23 mouse cellular contexts compared by ENCODE assay signal in genomic region chr6:6575796-6576195, GRCm38 (mm10). TPM values are rescaled to one million over a fixed set of nuclear protein-coding genes. Genes with fewer than 3 reads are reported as not detected.
A peak's percentile ranks its signal among the peaks of the same experiment; 100 is the strongest.
DNase-seq lines count a peak whose midpoint lies in the region; ATAC-seq and TF ChIP-seq lines count a peak whose summit lies in the region.
"Had no signal": no experiment of that assay in that cellular context is flagged by ENCODE, and none has a peak within 500 bp of the region (broad histone marks: within the 10 kb centered on the region; RNA-seq: fewer than 3 reads in every experiment).

No protein-coding gene starts in this region.

- no peak for TF ChIP-seq CTCF in heart, adult 2 months (IDR thresholded peaks at IDR 0.05)
- TF ChIP-seq CTCF in bone marrow macrophage, adult 2 months (IDR thresholded peaks at IDR 0.05; ENCODE audit: low read depth, low read length): no peak
- TF ChIP-seq CTCF in lung, postnatal 0 days (IDR thresholded peaks at IDR 0.05): no peak

- H3K36me3 ChIP-seq in forebrain, embryonic 12.5 days (replicated peaks): no peaks in the 10 kb centered on the region
- H3K36me3 ChIP-seq in forebrain, embryonic 15.5 days: 0 out of 2 replicates have a peak, but pooled peaks cover 3% of the 10 kb centered on the region
- 0 out of 2 replicates have a peak, but pooled peaks cover 4% of the 10 kb centered on the region for H3K36me3 ChIP-seq in heart, embryonic 16.5 days (ENCODE audit: control insufficient read depth, insufficient read depth)
- H3K36me3 ChIP-seq in heart, adult 2 months (ENCODE audit: control insufficient read depth, insufficient read depth, low read length): peaks cover 19% of the 10 kb centered on the region
- H3K36me3 ChIP-seq in lung, postnatal 0 days (ENCODE audit: insufficient read depth, low read length): no peaks in the 10 kb centered on the region
- H3K36me3 ChIP-seq: hindbrain, embryonic 15.5 days; intestine, embryonic 15.5 days; midbrain, embryonic 12.5 days had no signal

- intact Hi-C loops in heart, adult 2 months (cut with DNase I): loop anchor here (5.0 to 10.0 kb wide), 2 partner anchors 271 to 382 kb away; partner anchors contain the start of gene Sdhaf3

- H3K4me1 ChIP-seq in forebrain, embryonic 12.5 days: peaks cover 16% of the 10 kb centered on the region
- H3K4me1 ChIP-seq in forebrain, embryonic 15.5 days: peaks cover 38% of the 10 kb centered on the region
- peaks cover 16% of the 10 kb centered on the region for H3K4me1 ChIP-seq in heart, embryonic 16.5 days (ENCODE audit: control insufficient read depth, insufficient read depth, low read length)
- peaks cover 16% of the 10 kb centered on the region for H3K4me1 ChIP-seq in heart, adult 2 months (ENCODE audit: control insufficient read depth, insufficient read depth, low read length)
- peaks cover 14% of the 10 kb centered on the region for H3K4me1 ChIP-seq in bone marrow macrophage, adult 2 months (ENCODE audit: control insufficient read depth, insufficient read depth, low read length)
- no peaks in the 10 kb centered on the region; the same call in 1 of the 2 replicates for H3K4me1 ChIP-seq in lung, postnatal 0 days (ENCODE audit: insufficient read depth, low read depth, low read length)
- H3K4me1 ChIP-seq: intestine, embryonic 15.5 days had no signal

- H3K4me3 ChIP-seq in forebrain, embryonic 12.5 days (replicated peaks): no peak overlapping the region
- H3K4me3 ChIP-seq in forebrain, embryonic 15.5 days: no peak overlapping the region
- H3K4me3 ChIP-seq in heart, embryonic 16.5 days (ENCODE audit: low read length): no peak overlapping the region
- H3K4me3 ChIP-seq in heart, adult 2 months: no peak overlapping the region
- peak overlapping the region; percentile 20; the same call in 1 of the 2 replicates for H3K4me3 ChIP-seq in bone marrow macrophage, adult 2 months (ENCODE audit: insufficient read depth, low read length)
- H3K4me3 ChIP-seq in lung, postnatal 0 days (ENCODE audit: low read depth, low read length): no peak overlapping the region
- H3K4me3 ChIP-seq: gastrocnemius, adult 2 months; hindbrain, embryonic 15.5 days; intestine, embryonic 15.5 days; kidney, embryonic 15.5 days; limb, embryonic 12.5 days; midbrain, embryonic 12.5 days; myocyte had no signal

- no peak for TF ChIP-seq EP300 in heart, adult 2 months (IDR thresholded peaks at IDR 0.05; ENCODE audit: insufficient read depth, low read depth, low read length)
- 0 out of 2 replicates have a peak, but pooled peaks have one; percentile 54 for TF ChIP-seq EP300 in lung, postnatal 0 days (IDR thresholded peaks at IDR 0.05)

- TF ChIP-seq POLR2A in heart, adult 2 months (IDR thresholded peaks at IDR 0.05; ENCODE audit: insufficient read depth, low read depth, low read length): no peak
- no peak for TF ChIP-seq POLR2A in bone marrow macrophage, adult 2 months (IDR thresholded peaks at IDR 0.05; ENCODE audit: borderline replicate concordance, low read depth, low read length)

- peak overlapping the region; percentile 21; the same call in 1 of the 2 replicates for H3K4me2 ChIP-seq in forebrain, embryonic 12.5 days
- H3K4me2 ChIP-seq in forebrain, embryonic 15.5 days (replicated peaks): no peak overlapping the region
- peak overlapping the region; percentile 33 for H3K4me2 ChIP-seq in heart, embryonic 16.5 days (ENCODE audit: low read depth, low read length)
- no peak overlapping the region for H3K4me2 ChIP-seq in lung, postnatal 0 days (replicated peaks; ENCODE audit: low read depth, low read length)
- H3K4me2 ChIP-seq: intestine, embryonic 15.5 days; kidney, embryonic 15.5 days had no signal

- 0 out of 2 replicates have a peak, but pooled peaks cover 3% of the 10 kb centered on the region for H3K79me2 ChIP-seq in heart, adult 2 months (replicated peaks; ENCODE audit: control insufficient read depth, insufficient read depth, low read length)

- WGBS in forebrain, embryonic 12.5 days: 82% methylated on average over 4 of the region's 4 CpGs
- 75% methylated on average over 4 of the region's 4 CpGs for WGBS in forebrain, embryonic 15.5 days
- WGBS in heart, embryonic 16.5 days: 65% methylated on average over 4 of the region's 4 CpGs
- 51% methylated on average over 4 of the region's 4 CpGs for WGBS in heart, adult 2 months
- 47% methylated on average over 4 of the region's 4 CpGs for WGBS in lung, postnatal 0 days

- H3K27ac ChIP-seq in forebrain, embryonic 12.5 days: no peak overlapping the region
- no peak overlapping the region for H3K27ac ChIP-seq in forebrain, embryonic 15.5 days (replicated peaks)
- H3K27ac ChIP-seq in heart, embryonic 16.5 days (ENCODE audit: low read length): no peak overlapping the region
- H3K27ac ChIP-seq in heart, adult 2 months: no peak overlapping the region
- H3K27ac ChIP-seq in bone marrow macrophage, adult 2 months (ENCODE audit: insufficient read depth, low read depth, low read length): no peak overlapping the region
- no peak overlapping the region for H3K27ac ChIP-seq in lung, postnatal 0 days (ENCODE audit: low read length)
- H3K27ac ChIP-seq: gastrocnemius, adult 2 months; hindbrain, embryonic 15.5 days; intestine, embryonic 15.5 days; kidney, embryonic 15.5 days; limb, embryonic 12.5 days; liver, embryonic 12.5 days; midbrain, embryonic 12.5 days had no signal

- no peaks in the 10 kb centered on the region for H3K27me3 ChIP-seq in forebrain, embryonic 12.5 days
- H3K27me3 ChIP-seq in forebrain, embryonic 15.5 days: no peaks in the 10 kb centered on the region
- H3K27me3 ChIP-seq in heart, embryonic 16.5 days (ENCODE audit: control insufficient read depth, insufficient read depth, low read length): no peaks in the 10 kb centered on the region
- no peaks in the 10 kb centered on the region for H3K27me3 ChIP-seq in heart, adult 2 months (ENCODE audit: control insufficient read depth, insufficient read depth, low read length)
- H3K27me3 ChIP-seq in lung, postnatal 0 days (replicated peaks; ENCODE audit: insufficient read depth, low read length): no peaks in the 10 kb centered on the region
- H3K27me3 ChIP-seq: hindbrain, embryonic 15.5 days; intestine, embryonic 15.5 days; kidney, embryonic 15.5 days; limb, embryonic 12.5 days; liver, embryonic 12.5 days; midbrain, embryonic 12.5 days had no signal

- H3K9ac ChIP-seq in forebrain, embryonic 12.5 days: no peak overlapping the region
- H3K9ac ChIP-seq in forebrain, embryonic 15.5 days (replicated peaks): no peak overlapping the region
- no peak overlapping the region for H3K9ac ChIP-seq in heart, embryonic 16.5 days (ENCODE audit: low read length)
- no peak overlapping the region for H3K9ac ChIP-seq in heart, adult 2 months (ENCODE audit: low read depth, low read length)
- H3K9ac ChIP-seq in lung, postnatal 0 days (replicated peaks; ENCODE audit: low read depth): no peak overlapping the region
- H3K9ac ChIP-seq: hindbrain, embryonic 15.5 days; intestine, embryonic 15.5 days; kidney, embryonic 15.5 days; limb, embryonic 12.5 days; midbrain, embryonic 12.5 days had no signal

- H3K9me3 ChIP-seq in forebrain, embryonic 12.5 days: no peaks in the 10 kb centered on the region
- H3K9me3 ChIP-seq in forebrain, embryonic 15.5 days: no peaks in the 10 kb centered on the region
- no peaks in the 10 kb centered on the region for H3K9me3 ChIP-seq in heart, embryonic 16.5 days (replicated peaks; ENCODE audit: control insufficient read depth, low read length)
- H3K9me3 ChIP-seq in lung, postnatal 0 days (ENCODE audit: low read length): no peaks in the 10 kb centered on the region
- H3K9me3 ChIP-seq: hindbrain, embryonic 15.5 days; intestine, embryonic 15.5 days; kidney, embryonic 15.5 days; limb, embryonic 12.5 days; liver, embryonic 12.5 days; midbrain, embryonic 12.5 days had no signal

- DNase-seq in heart, adult 2 months: no peak
- peak; percentile 86 for DNase-seq in lung, postnatal 0 days (ENCODE audit: low spot score)
- DNase-seq in urinary bladder, postnatal 10 days (ENCODE audit: low spot score): no peak
- DNase-seq in thymus, adult 18-20 months: no peak
- DNase-seq: adrenal gland, postnatal 14 days; cerebellum, adult 18-20 months; cerebellum, postnatal 36 days; gastrocnemius, adult 2 months; heart, postnatal 36 days; kidney, postnatal 4 days; thymus, postnatal 4 days had no signal

- ATAC-seq in forebrain, embryonic 12.5 days (ENCODE audit: low FRiP score): no peak
- ATAC-seq in forebrain, embryonic 15.5 days (replicated peaks): no peak
- ATAC-seq in heart, embryonic 16.5 days (replicated peaks; ENCODE audit: extremely low read depth, insufficient read depth, low FRiP score): no peak
- peak; percentile 52 for ATAC-seq in lung, postnatal 0 days
- ATAC-seq: CD4-positive, CD25-positive, alpha-beta regulatory T cell, adult 4 months; intestine, embryonic 15.5 days; liver, embryonic 12.5 days had no signal

RNA-seq across cellular contexts. Expression of gene Sem1, which starts 2.7 kb away (rescaled TPM):
- 251 and 256 TPM in 2 replicates for polyA plus RNA-seq in forebrain, embryonic 12.5 days (2016; fragmentation: Nextera tagmentation; extraction: Ambion mirVana)
- 203 and 221 TPM in 2 replicates for polyA plus RNA-seq in forebrain, embryonic 15.5 days (2015; fragmentation: Nextera tagmentation; extraction: Ambion mirVana)
- polyA plus RNA-seq in heart, embryonic 16.5 days (2015; fragmentation: Nextera tagmentation; extraction: Ambion mirVana): 197 and 208 TPM in 2 replicates
- total RNA-seq in heart, adult 2 months (2021): 100 to 1,000 TPM in 1 of 2 experiments, 10 to 100 TPM in 1; 92.7 to 105 TPM
- 33.3 and 44.7 TPM in 2 replicates for polyA plus RNA-seq in heart, adult 2 months (2012; rRNA removed)
- polyA plus RNA-seq in bone marrow macrophage, adult 2 months (2012; ENCODE audit: insufficient read depth, insufficient read length, missing spikeins): 141 and 178 TPM in 2 replicates
- polyA plus RNA-seq in lung, postnatal 0 days (2015; fragmentation: Nextera tagmentation; extraction: Ambion mirVana): 248 and 252 TPM in 2 replicates

Comparison
In these comparisons a context has a peak if more than half of its experiments do, and no peak if none do; other contexts are left out.
1. H3K4me2 ChIP-seq: peak in forebrain, embryonic 12.5 days (single experiment) and heart, embryonic 16.5 days (single experiment); none in forebrain, embryonic 15.5 days (single experiment) and lung, postnatal 0 days (single experiment).